Mouse (Mus musculus): ENCODE measurements around the gene Stard8.

GRCm38 (mm10) chrX:99067671-99068151 lies 64.7 kb downstream of the Stard8 start:
- TF ChIP-seq GATA1 (IDR thresholded peaks at IDR 0.05; ENCODE audit: borderline replicate concordance, low read length) (no peak), FLI1 (IDR thresholded peaks at IDR 0.05; ENCODE audit: low read length) (no peak)

All from megakaryocyte, embryonic 14.5 days (primary cell).